Mouse (Mus musculus): ENCODE data around the gene Pm20d1.

DNA sequence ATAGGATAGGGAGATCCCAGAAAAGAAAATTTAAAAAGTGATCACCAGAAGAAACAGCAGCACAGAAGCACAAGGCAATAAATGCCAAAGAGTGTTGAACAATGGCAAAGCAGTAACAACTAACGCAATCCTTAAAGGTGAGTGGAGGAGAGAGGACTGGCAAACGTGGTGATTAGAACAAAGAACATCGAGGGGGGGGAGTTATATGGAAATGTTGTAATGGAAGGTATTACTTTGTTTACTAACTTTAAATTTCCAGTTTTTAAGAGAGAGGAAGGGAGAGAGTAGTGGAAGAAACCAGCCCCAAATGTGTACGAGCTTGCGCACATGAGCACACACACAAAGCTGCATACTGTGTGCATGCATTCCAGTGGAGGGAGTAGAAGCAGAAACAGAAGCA lies 68.4 kb downstream of the Pm20d1 start:
- TF ChIP-seq MAX (IDR thresholded peaks at IDR 0.05; ENCODE audit: low read depth) (no peak), POLR2A (IDR thresholded peaks at IDR 0.05; ENCODE audit: insufficient read length, low read depth) (no peak), E2F4 (IDR thresholded peaks at IDR 0.05; ENCODE audit: insufficient read depth) (no peak), SRF (IDR thresholded peaks at IDR 0.05; ENCODE audit: control insufficient read depth, insufficient read length, low read depth) (no peak), USF1 (IDR thresholded peaks at IDR 0.05; ENCODE audit: low read depth) (no peak), TCF3 (IDR thresholded peaks at IDR 0.05; ENCODE audit: insufficient read length, low read depth) (no peak), POLR2AphosphoS2 (IDR thresholded peaks at IDR 0.05; ENCODE audit: insufficient read length, low read depth) (no peak), MYOD1 (IDR thresholded peaks at IDR 0.05; ENCODE audit: control insufficient read depth in 1 of 3, insufficient read length in 2 of 3, low read depth in 2 of 3) (no peak), CEBPB (IDR thresholded peaks at IDR 0.05; ENCODE audit: insufficient read depth, poor library complexity, severe bottlenecking) (no peak), MYOG (IDR thresholded peaks at IDR 0.05; ENCODE audit: control insufficient read depth in 1 of 3, insufficient read depth in 1 of 3, insufficient read length in 2 of 3, low read depth in 2 of 3) (no peak)
